Mouse (Mus musculus) layer of hippocampus, adult 9-11 months (tissue): ENCODE results near the gene Serac1.
"Not testable (repeated sequence)": the region's sequence is repeated elsewhere in the genome, so short reads cannot be mapped to it uniquely, and the experiment has no call there.

Experiments
- DNase-seq: peaks from one replicate; pipeline ENCODE4 v3.0.0; 2022

The Serac1 gene

GRCm38 (mm10) chr17:6063532-6063931 is 16.0 kb downstream of the Serac1 start:
- no peak for DNase-seq

GRCm38 (mm10) chr17:6062793-6063192 is 16.7 kb downstream of the Serac1 start:
- no peak for DNase-seq

GRCm38 (mm10) chr17:6054934-6055355 is 24.6 kb downstream of the Serac1 start:
- no peak for DNase-seq

GRCm38 (mm10) chr17:6052801-6053200 is 26.7 kb downstream of the Serac1 start:
- DNase-seq, result no peak

- no peak for DNase-seq
Measured at GRCm38 (mm10) chr17:6037507-6037906, 42.0 kb downstream of the Serac1 start.

- no peak for DNase-seq
Measured at GRCm38 (mm10) chr17:6036872-6037271, 42.7 kb downstream of the Serac1 start.

- DNase-seq, result no peak
Measured at GRCm38 (mm10) chr17:6036458-6036857, 43.1 kb downstream of the Serac1 start.

GRCm38 (mm10) chr17:6035661-6036060 is 43.9 kb downstream of the Serac1 start:
- no peak for DNase-seq

GRCm38 (mm10) chr17:6025831-6026230 is 53.7 kb downstream of the Serac1 start:
- DNase-seq, result no peak

GRCm38 (mm10) chr17:6021374-6021789 is 58.2 kb downstream of the Serac1 start:
- DNase-seq, result not testable (repeated sequence)

- no peak for DNase-seq
Measured at GRCm38 (mm10) chr17:6020636-6021035, 58.9 kb downstream of the Serac1 start.

GRCm38 (mm10) chr17:6019776-6020175 is 59.8 kb downstream of the Serac1 start:
- no peak for DNase-seq

GRCm38 (mm10) chr17:6018348-6018747 is 61.2 kb downstream of the Serac1 start:
- no peak for DNase-seq

GRCm38 (mm10) chr17:6017268-6017667 is 62.3 kb downstream of the Serac1 start:
- DNase-seq, result no peak

GRCm38 (mm10) chr17:6016213-6016780 is 63.2 kb downstream of the Serac1 start:
- no peak for DNase-seq

- DNase-seq, result no peak
Measured at GRCm38 (mm10) chr17:6014985-6015384, 64.6 kb downstream of the Serac1 start.

- DNase-seq, result no peak
Measured at GRCm38 (mm10) chr17:6013079-6013478, 66.5 kb downstream of the Serac1 start.

- DNase-seq, result no peak
Measured at GRCm38 (mm10) chr17:6009606-6010005, 69.9 kb downstream of the Serac1 start.

GRCm38 (mm10) chr17:6008590-6008989 is 71.0 kb downstream of the Serac1 start:
- no peak for DNase-seq

- DNase-seq, result peak; percentile 62
Measured at GRCm38 (mm10) chr17:6007902-6008301, 71.6 kb downstream of the Serac1 start.

GRCm38 (mm10) chr17:6007101-6007780 is 72.3 kb downstream of the Serac1 start:
- DNase-seq, result no peak

GRCm38 (mm10) chr17:6005638-6006471 is 73.7 kb downstream of the Serac1 start:
- DNase-seq, result peak; percentile 91

GRCm38 (mm10) chr17:6005246-6005637 is 74.3 kb downstream of the Serac1 start:
- no peak for DNase-seq

- DNase-seq, result no peak
Measured at GRCm38 (mm10) chr17:6003661-6004060, 75.9 kb downstream of the Serac1 start.
